Mouse (Mus musculus) spleen, adult 12 weeks (tissue): Measurements from ENCODE around the gene Spint1.

ENCODE experiments used
- DNase-seq: peaks from one replicate; pipeline ENCODE4 v3.0.0; 2022; ENCODE audit warnings: low spot score

Spint1 gene

DNA sequence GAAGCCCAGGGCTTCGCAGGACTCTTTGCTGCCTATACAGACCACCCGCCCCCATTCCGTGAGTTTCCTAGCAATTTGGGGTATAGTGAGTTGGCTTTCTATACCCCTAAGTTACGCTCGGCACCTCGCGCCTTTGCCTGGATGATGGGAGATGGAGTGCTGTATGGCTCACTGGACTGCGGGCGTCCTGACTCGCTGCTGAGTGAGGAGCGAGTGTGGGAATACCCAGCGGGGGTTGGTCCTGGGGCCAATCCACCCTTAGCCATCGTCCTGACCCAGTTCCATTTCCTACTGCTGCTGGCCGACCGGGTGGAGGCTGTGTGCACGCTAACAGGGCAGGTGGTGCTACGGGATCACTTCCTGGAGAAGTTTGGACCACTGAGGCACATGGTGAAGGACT lies 56.1 kb downstream of the Spint1 start:
- no peak for DNase-seq

- no peak for DNase-seq
These were observed 56.7 kb downstream of the Spint1 start for GRCm38 (mm10) chr2:119293776-119294390.

DNA sequence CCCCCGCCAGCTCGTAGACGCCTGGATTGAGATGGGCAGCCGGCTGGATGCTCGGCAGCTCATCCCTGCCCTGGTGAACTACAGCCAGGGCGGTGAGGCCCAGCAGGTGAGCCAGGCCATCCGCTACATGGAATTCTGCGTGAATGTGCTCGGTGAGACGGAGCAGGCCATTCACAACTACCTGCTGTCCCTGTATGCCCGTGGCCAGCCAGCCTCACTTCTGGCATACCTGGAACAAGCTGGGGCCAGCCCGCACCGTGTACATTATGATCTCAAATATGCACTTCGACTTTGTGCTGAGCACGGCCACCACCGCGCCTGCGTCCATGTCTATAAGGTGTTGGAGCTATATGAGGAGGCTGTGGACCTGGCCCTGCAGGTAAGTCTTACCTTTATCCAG lies 57.2 kb downstream of the Spint1 start:
- DNase-seq = no peak

GRCm38 (mm10) chr2:119296756-119297155 lies 59.6 kb downstream of the Spint1 start:
- no peak for DNase-seq

GRCm38 (mm10) chr2:119297506-119297905 lies 60.3 kb downstream of the Spint1 start:
- DNase-seq = no peak

GRCm38 (mm10) chr2:119298330-119298729 lies 61.2 kb downstream of the Spint1 start:
- DNase-seq = peak; percentile 48

DNA sequence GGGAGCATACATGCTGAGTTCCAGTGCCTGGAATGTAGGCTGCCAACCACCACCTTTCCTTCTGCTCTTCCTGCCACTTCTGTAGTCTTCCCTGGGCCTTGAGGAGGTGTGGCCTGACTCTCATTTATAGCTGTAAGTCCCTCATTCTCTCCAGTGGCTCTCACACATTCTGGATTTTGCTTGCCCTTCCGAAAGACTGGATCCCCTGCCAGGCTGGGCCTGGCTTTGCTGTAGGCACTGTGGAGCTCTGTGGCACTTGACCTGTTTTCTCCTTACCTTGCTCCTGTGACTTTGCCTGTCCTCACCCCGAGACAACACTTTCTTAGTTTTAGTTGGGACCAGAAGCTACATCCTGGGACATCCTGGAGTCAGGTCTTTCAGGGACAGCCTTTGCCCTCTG lies 61.7 kb downstream of the Spint1 start:
- no peak for DNase-seq
